Mouse (Mus musculus): ENCODE results near the gene Intu. TPM values are rescaled to one million over a fixed set of nuclear protein-coding genes. Genes with fewer than 3 reads are reported as not detected.

The Intu gene
- total and polyA plus RNA-seq, 3 experiments, result 9.7 to 12.3 TPM; not detected in 1

- TF ChIP-seq ETS1 (IDR thresholded peaks at IDR 0.05; ENCODE audit: low read depth, low read length), result peak; percentile 66
- TF ChIP-seq UBTF (IDR thresholded peaks at IDR 0.05; ENCODE audit: borderline replicate concordance, insufficient read depth, low read depth, low read length), result peak; percentile 93; the same call in 1 of the 2 replicates
- no peak; the same call in 1 of the 2 replicates for TF ChIP-seq NELFE (IDR thresholded peaks at IDR 0.05; ENCODE audit: low read depth, low read length)
- TF ChIP-seq CHD2 (IDR thresholded peaks at IDR 0.05; ENCODE audit: low read length), result no peak
- no peak for TF ChIP-seq SMC3 (IDR thresholded peaks at IDR 0.05; ENCODE audit: low read depth, low read length)
- no peak for TF ChIP-seq MEF2A (IDR thresholded peaks at IDR 0.05; ENCODE audit: extremely low read depth, insufficient replicate concordance, low read depth, low read length, poor library complexity, severe bottlenecking)
- TF ChIP-seq RAD21 (IDR thresholded peaks at IDR 0.05; ENCODE audit: low read depth, low read length), result no peak
- no peak for TF ChIP-seq JUND (IDR thresholded peaks at IDR 0.05; ENCODE audit: low read depth, low read length)
Measured at GRCm38 (mm10) chr3:40652941-40653352, 121.9 kb downstream of the Intu start (continued).

- peak overlapping the region; percentile 84 for H3K4me3 ChIP-seq (ENCODE audit: control insufficient read depth in 1 of 2, insufficient read depth in 1 of 2, low read depth in 2 of 2, low read length in 2 of 2)
- peak overlapping the region; percentile 77 for H3K9ac ChIP-seq (ENCODE audit: control insufficient read depth, low read depth, low read length, poor library complexity, severe bottlenecking)
- H3K27ac ChIP-seq (ENCODE audit: control insufficient read depth, low read depth, low read length), result peak overlapping the region; percentile 76
- no peaks in the 10 kb centered on the region for H3K9me3 ChIP-seq (replicated peaks; ENCODE audit: insufficient read depth, low read length)
- peak; percentile 79 for DNase-seq (ENCODE audit: low read depth, low spot score)
- TF ChIP-seq TBP (IDR thresholded peaks at IDR 0.05; ENCODE audit: low read depth, low read length), result 0 out of 2 replicates have a peak, but pooled peaks have one; percentile 6
- TF ChIP-seq POLR2AphosphoS5 (IDR thresholded peaks at IDR 0.05; ENCODE audit: borderline replicate concordance, low read depth, low read length), result no peak
- TF ChIP-seq MXI1 (IDR thresholded peaks at IDR 0.05; ENCODE audit: low read depth, low read length), result peak; percentile 94
- TF ChIP-seq ZNF384 (IDR thresholded peaks at IDR 0.05; ENCODE audit: low read depth, low read length), result no peak
- peak in 1 of 2 experiments; percentile 60; a peak in 1 of 4 replicates for TF ChIP-seq POLR2A (IDR thresholded peaks at IDR 0.05; ENCODE audit: control insufficient read depth in 1 of 2, insufficient read depth in 1 of 2, low read depth in 1 of 2, low read length in 2 of 2, poor library complexity in 1 of 2)
- 0 out of 4 replicates have a peak, but pooled peaks of 1 of the 2 experiments have one; percentile 21 for TF ChIP-seq USF2 (IDR thresholded peaks at IDR 0.05; ENCODE audit: borderline replicate concordance in 1 of 2, insufficient read depth in 1 of 2, low read depth in 1 of 2, low read length in 2 of 2)
- TF ChIP-seq MAZ (IDR thresholded peaks at IDR 0.05; ENCODE audit: low read depth, low read length), result no peak
- TF ChIP-seq BHLHE40 (IDR thresholded peaks at IDR 0.05; ENCODE audit: borderline replicate concordance, low read depth, low read length), result peak; percentile 21; the same call in 1 of the 2 replicates
- peak; percentile 83 for TF ChIP-seq USF1 (IDR thresholded peaks at IDR 0.05; ENCODE audit: low read depth, low read length)
- TF ChIP-seq HCFC1 (IDR thresholded peaks at IDR 0.05; ENCODE audit: low read depth, low read length), result peak; percentile 49; the same call in 1 of the 2 replicates
- TF ChIP-seq NELFE (IDR thresholded peaks at IDR 0.05; ENCODE audit: low read depth, low read length), result peak; percentile 59
- TF ChIP-seq MAX (IDR thresholded peaks at IDR 0.05; ENCODE audit: low read length), result peak; percentile 86
- no peak for TF ChIP-seq JUND (IDR thresholded peaks at IDR 0.05; ENCODE audit: low read depth, low read length)
- no peak for TF ChIP-seq MYB (IDR thresholded peaks at IDR 0.05; ENCODE audit: low read depth, low read length)
- peak; percentile 87 for TF ChIP-seq SIN3A (IDR thresholded peaks at IDR 0.05; ENCODE audit: low read length)
- no peak for TF ChIP-seq GATA1 (IDR thresholded peaks at IDR 0.05; ENCODE audit: low read depth, low read length)
- no peak for TF ChIP-seq ETS1 (IDR thresholded peaks at IDR 0.05; ENCODE audit: low read depth, low read length)
- peak; percentile 79; the same call in 1 of the 2 replicates for TF ChIP-seq MYC (IDR thresholded peaks at IDR 0.05; ENCODE audit: low read depth, low read length)
- H3K79me2 ChIP-seq (ENCODE audit: control insufficient read depth, insufficient read depth, low read length, poor library complexity), result peaks cover 26% of the 10 kb centered on the region
- no peaks in the 10 kb centered on the region for H3K27me3 ChIP-seq (ENCODE audit: control insufficient read depth in 1 of 2, insufficient read depth in 2 of 2, low read length in 2 of 2)
- H3K4me1 ChIP-seq (ENCODE audit: control insufficient read depth in 1 of 2, insufficient read depth in 2 of 2, low read length in 2 of 2), result peaks cover 0 to 18% of the 10 kb centered on the region in 2 experiments; a peak in 2 of 4 replicates
- peaks cover 0 to 9% of the 10 kb centered on the region in 2 experiments; a peak in 2 of 4 replicates for H3K36me3 ChIP-seq (ENCODE audit: control insufficient read depth in 1 of 2, insufficient read depth in 2 of 2, low read length in 2 of 2)
Measured at GRCm38 (mm10) chr3:40653582-40653981, 122.5 kb downstream of the Intu start.

All from MEL (cell line).